Mouse (Mus musculus) megakaryocyte, embryonic 14.5 days (primary cell): ENCODE measurements around the gene Renbp.

Source experiments
- FLI1 ChIP-seq: IDR thresholded peaks from 2 replicates; pipeline ENCODE4 v1.6.1; 2012; ENCODE audit warnings: low read length, inconsistent platforms, mixed read lengths
- GATA1 ChIP-seq: IDR thresholded peaks from 3 replicates; pipeline ENCODE4 v1.6.1; 2012; ENCODE audit warnings: mixed read lengths, low read length, inconsistent platforms, borderline replicate concordance

- no peak for TF ChIP-seq GATA1
- TF ChIP-seq FLI1, result no peak
Measured at GRCm38 (mm10) chrX:73966248-73967176, 35.9 kb upstream of the Renbp start, which contains the start of gene Hcfc1.
